Mouse (Mus musculus) CD4-positive, CD25-positive, alpha-beta regulatory T cell, adult 9 weeks (primary cell): ENCODE measurements around the gene Abhd14a. TPM values are rescaled to one million over a fixed set of nuclear protein-coding genes. Genes with fewer than 3 reads are reported as not detected.

Experiments
- polyA plus RNA-seq: library from polyadenylated mRNA; unstranded; fragments of 100-300 nt; shearing (Covaris generic); gene quantifications from one replicate; pipeline ENCODE4 v1.2.1, GENCODE M21; 2017

The Abhd14a gene
- 17.7 TPM for polyA plus RNA-seq

DNA sequence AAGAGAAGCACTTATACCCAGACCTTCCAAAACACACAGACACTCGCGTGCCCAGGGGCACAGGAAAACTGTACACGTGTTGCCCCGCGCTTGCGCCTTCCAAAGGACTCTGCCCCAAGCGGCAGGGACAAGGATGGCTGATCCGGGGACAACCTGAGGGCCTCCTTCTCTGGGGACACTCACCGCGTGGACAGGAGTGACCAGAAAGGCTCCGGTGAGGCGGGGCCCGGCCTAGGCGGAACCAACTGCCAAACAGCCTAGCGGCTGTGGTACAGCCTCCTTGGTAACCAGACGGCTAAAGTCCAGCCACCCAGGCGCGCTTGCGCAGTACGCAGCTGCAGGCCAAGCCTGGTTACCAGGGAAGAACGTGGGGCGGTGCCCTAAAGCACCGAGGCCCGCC lies at the start of gene Abhd14a, which contains the start of gene Abhd14b:
Gene Abhd14a, minus strand, starts transcription at position 331 of the 400 bp plus-strand sequence.
Gene Abhd14b, plus strand, starts transcription at position 112 of the 400 bp plus-strand sequence.

DNA sequence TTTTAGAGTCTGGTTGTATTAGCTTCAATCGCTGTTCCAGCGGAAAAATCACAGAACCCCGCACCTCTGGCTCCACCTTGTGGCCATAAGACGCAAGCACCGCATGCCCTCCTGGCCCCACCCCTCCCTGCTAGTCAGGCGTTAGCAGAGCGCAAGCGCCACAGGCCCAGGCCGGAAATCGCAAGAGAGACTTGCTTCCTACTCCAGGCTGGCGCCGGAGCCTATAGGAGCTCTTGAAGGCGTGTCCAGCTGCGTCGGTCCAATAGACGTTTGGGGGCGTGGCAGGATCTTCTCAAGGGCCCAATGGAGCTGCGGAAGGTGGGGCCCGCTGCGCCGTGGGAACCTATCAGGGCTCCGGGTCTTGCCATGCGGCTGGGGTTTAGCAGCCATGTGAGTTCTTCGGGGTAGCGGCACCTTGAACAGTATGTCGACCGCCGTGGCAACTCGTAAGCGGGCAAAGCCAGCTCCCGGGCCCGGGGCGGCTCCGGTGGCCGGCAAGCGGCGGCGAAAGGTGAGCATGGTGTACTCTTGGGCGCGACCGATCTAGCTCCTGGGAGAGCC lies 29.5 kb upstream of the Abhd14a start, which contains the start of gene Parp3:
Gene Parp3, minus strand, starts transcription at position 26 of the 561 bp plus-strand sequence.

DNA sequence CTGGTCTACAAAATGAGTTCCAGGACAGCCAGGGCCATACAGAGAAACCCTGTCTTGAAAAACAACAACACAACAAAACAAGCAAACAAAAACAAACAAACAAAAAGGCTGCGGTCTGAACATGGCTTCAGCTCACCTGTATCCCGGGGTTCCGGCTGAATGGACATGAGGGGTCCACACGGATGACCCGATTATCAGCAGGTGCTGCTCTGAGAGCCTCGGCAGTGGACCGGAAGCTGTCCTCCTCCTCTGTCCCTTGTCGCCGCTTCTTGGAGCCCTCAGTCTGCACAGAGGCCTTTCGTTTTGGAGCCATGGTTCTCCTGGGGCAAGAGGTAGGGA lies 28.2 kb upstream of the Abhd14a start, which contains the start of gene Rrp9:
Gene Rrp9, plus strand, starts transcription at position 301 of the 339 bp plus-strand sequence.

DNA sequence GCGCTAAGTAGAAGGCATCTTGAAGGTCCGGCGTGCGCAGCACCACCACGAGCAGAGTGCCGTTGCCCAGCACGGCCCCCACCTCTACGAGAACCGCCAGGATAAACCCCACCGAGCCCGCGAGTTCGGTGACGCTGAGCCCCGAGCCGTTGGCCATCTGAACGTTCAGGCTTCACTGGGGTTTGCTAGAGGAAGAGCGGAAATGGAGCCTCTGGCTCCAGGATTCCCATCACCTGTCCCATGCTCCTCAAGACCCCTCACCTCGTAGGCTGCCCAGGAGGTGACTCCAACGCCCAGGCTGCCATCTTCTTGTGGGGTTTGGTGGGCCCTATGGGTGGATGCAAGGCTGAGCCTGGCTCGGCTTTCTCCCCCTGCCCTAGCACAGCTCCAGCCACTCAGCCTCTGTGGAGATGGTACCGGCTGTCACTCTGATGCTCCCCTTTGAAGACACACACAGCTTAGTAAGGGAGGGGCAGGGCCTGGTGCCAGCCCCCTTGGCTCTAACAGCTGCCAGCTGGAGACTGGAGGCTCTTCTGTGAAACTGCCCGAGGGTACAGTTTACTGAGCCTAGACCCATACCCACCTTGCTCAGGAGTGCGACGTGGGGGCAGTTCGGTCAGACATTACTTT lies 18.2 kb upstream of the Abhd14a start, which contains the start of gene Gpr62:
Gene Gpr62, minus strand, starts transcription at position 368 of the 630 bp plus-strand sequence.

DNA sequence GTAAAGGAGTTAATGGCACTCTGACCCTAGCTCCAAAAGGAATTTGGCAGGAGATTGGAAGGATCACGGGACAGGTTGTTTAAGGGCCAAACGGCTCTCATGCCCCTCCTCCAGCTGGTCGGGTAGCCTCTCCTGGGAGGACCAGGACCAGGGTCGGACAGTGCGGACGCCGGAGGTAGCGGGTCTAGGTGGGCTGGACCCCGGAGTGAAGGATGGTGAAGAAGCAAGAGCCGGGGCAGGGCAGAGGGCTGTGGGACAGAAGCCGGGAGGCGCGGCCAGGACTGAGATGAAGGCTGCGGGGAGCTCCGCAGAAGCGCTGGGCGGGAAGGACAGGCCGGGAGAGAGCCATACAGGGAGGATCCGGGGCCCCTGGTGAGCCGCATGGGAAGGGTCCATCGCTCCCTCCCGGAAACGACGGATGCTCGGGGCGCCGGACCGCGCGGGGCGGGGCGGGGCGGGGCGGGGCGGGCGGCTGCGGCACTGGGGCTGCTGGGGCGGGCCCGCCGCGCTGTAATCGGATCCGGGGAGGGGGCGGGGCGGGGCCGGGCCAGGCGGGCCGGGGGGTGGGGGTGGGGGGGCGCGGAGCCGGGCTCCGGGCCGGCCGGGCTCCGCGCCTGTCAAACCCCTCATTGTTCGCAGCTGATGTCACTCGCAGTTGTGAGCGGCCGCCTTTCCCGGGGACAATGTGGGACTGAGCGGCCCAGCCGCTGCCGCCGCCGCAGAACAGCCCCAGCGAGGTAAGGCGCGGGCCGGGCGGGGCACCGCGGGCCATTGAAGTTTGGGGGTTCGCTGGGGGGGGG lies 6.0 kb upstream of the Abhd14a start, which contains the start of gene Pcbp4:
Gene Pcbp4, plus strand, starts transcription at position 21 of the 800 bp plus-strand sequence.

DNA sequence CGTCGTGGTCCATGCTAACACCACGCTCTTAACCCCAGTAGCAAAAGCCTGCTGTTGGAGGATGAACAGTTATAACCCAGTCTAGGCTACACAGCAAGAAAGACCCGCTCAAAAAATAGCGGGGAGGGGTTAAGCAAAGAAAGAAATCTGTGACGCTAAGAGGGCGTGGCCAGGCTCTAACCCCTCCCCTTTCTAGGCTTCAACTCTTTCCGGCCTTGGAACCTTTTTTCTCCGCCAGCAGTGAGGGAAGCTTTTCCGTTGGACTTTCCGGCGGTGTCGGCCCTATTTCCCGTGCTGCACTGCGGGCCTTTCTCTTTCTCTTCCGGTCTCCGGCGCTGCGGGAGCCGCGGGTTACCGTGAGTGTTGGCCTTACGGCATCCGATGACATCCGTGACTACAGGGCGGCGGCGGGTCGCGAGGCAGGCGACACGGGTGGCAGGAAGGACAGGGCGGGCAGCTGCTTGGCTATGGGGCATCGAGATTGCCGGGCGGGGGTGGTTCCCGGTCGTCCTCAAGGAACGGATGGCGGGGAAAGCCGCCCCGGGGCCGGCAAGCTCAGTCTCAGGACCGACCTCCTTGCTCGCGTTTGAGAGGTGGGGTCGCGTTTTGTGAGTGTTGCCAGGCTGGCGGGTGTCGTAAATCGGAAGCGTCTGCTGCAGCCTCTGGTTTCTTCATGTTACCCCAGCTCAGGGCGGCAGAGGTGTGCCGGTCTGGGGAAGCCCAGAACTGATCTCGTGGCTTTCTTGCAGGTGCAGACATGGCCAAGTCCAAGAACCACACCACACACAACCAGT lies 18.1 kb downstream of the Abhd14a start, which contains the start of gene Rpl29:
Gene Rpl29, plus strand, starts transcription at position 234 of the 794 bp plus-strand sequence.

Other genes starting within 250 kb of the Abhd14a start
- 10.6 TPM for gene Ppm1m, start 247.9 kb downstream of the Abhd14a start, polyA plus RNA-seq
- gene Twf2, start 244.6 kb downstream of the Abhd14a start, polyA plus RNA-seq: 357 TPM
- not detected for gene Tlr9, start 225.1 kb downstream of the Abhd14a start, polyA plus RNA-seq
- gene Alas1, start 199.0 kb downstream of the Abhd14a start, polyA plus RNA-seq: 59.4 TPM
- gene Poc1a, start 166.6 kb downstream of the Abhd14a start, polyA plus RNA-seq: 6.2 TPM
- gene Dusp7, start 79.0 kb downstream of the Abhd14a start, polyA plus RNA-seq: 10.4 TPM
- gene Rpl29, start 18.2 kb downstream of the Abhd14a start, polyA plus RNA-seq: 892 TPM
- 23.3 TPM for gene Acy1, start 9.4 kb downstream of the Abhd14a start, polyA plus RNA-seq
- 15.2 TPM for gene Abhd14b, start 219 bp downstream of the Abhd14a start, polyA plus RNA-seq
- gene Pcbp4, start 5.6 kb upstream of the Abhd14a start, polyA plus RNA-seq: 13.3 TPM
- gene Gpr62, start 18.3 kb upstream of the Abhd14a start, polyA plus RNA-seq: not detected
- gene Rrp9, start 28.3 kb upstream of the Abhd14a start, polyA plus RNA-seq: 91.7 TPM
- 73.6 TPM for gene Parp3, start 29.3 kb upstream of the Abhd14a start, polyA plus RNA-seq
- gene Iqcf1, start 52.3 kb upstream of the Abhd14a start, polyA plus RNA-seq: not detected
- not detected for gene Iqcf5, start 66.9 kb upstream of the Abhd14a start, polyA plus RNA-seq
- not detected for gene Iqcf3, start 114.0 kb upstream of the Abhd14a start, polyA plus RNA-seq
- gene Iqcf4, start 123.3 kb upstream of the Abhd14a start, polyA plus RNA-seq: not detected
- not detected for gene Iqcf6, start 178.9 kb upstream of the Abhd14a start, polyA plus RNA-seq
- not detected for gene Grm2, start 208.4 kb upstream of the Abhd14a start, polyA plus RNA-seq
- 76.0 TPM for gene Tex264, start 238.2 kb upstream of the Abhd14a start, polyA plus RNA-seq